Comparison of ENCODE assay signal across 18 mouse cellular contexts in the genomic region with DNA sequence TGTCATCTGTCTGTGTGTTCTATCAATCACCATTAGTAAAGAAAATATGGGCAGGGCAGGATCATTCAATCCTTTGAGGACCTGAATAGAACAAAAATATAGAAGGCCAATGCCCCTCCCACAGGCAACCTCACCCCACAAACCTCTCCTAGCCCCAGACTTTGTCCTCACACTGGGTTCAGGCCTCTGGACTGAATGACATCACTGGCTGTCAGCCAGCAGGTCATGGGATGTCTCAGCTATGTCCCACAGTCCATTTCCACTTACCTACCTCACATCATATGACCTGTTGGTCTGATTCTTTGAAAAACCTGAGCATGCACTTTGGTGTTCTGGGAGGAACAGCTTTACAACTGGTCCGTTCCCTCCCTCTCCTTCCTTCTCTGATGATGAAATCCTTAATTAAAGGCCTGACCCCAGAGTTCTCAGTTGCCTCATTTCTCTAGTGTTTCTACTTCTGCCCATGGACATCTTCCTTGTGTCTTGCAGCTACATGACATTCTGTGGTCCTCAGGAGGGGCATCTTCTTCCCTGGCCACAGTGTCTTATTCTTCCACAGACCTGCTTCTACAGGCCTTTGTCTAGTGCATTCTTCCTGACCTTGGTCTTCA. TPM values are rescaled to one million over a fixed set of nuclear protein-coding genes. Genes with fewer than 3 reads are reported as not detected.
DNase-seq lines count a peak whose midpoint lies in the region; ATAC-seq and TF ChIP-seq lines count a peak whose summit lies in the region.
"Had no signal": no experiment of that assay in that cellular context is flagged by ENCODE, and none has a peak within 500 bp of the region (broad histone marks: within the 10 kb centered on the region; RNA-seq: fewer than 3 reads in every experiment).

No protein-coding gene starts in this region.

- peak; percentile 36 for DNase-seq in NIH3T3 (ENCODE audit: low read depth)
- peak; percentile 28 for DNase-seq in kidney, postnatal 0 days (ENCODE audit: low spot score)
- no peak for DNase-seq in Muller cell, postnatal 12 days (ENCODE audit: inconsistent ontology term)
- DNase-seq in urinary bladder, adult 2 months (ENCODE audit: low spot score), result no peak
- DNase-seq in adrenal gland, adult 8-10 months, result no peak
- DNase-seq: cerebellum, adult 2 months; embryo, embryonic 11 days; right cerebral cortex, postnatal 14 days; thymus, postnatal 25 days had no signal

- H3K36me3 ChIP-seq in kidney, postnatal 0 days (ENCODE audit: insufficient read depth, low read length), result no peaks in the 10 kb centered on the region
- no peaks in the 10 kb centered on the region for H3K36me3 ChIP-seq in liver, embryonic 15.5 days (replicated peaks)
- no peaks in the 10 kb centered on the region for H3K36me3 ChIP-seq in hindbrain, embryonic 12.5 days
- H3K36me3 ChIP-seq: heart, embryonic 15.5 days; hindbrain, embryonic 15.5 days; limb, embryonic 15.5 days; midbrain, embryonic 10.5 days had no signal

- H3K4me1 ChIP-seq in kidney, postnatal 0 days (replicated peaks; ENCODE audit: insufficient read depth, low read length), result no peaks in the 10 kb centered on the region
- peaks cover 3% of the 10 kb centered on the region; the same call in 1 of the 2 replicates for H3K4me1 ChIP-seq in liver, embryonic 15.5 days (replicated peaks)
- no peaks in the 10 kb centered on the region for H3K4me1 ChIP-seq in hindbrain, embryonic 12.5 days
- H3K4me1 ChIP-seq: heart, embryonic 15.5 days; limb, embryonic 15.5 days; midbrain, embryonic 10.5 days had no signal

- H3K4me3 ChIP-seq in kidney, postnatal 0 days (replicated peaks; ENCODE audit: low read depth, low read length), result no peak overlapping the region
- no peak overlapping the region for H3K4me3 ChIP-seq in liver, embryonic 15.5 days (replicated peaks)
- H3K4me3 ChIP-seq in hindbrain, embryonic 12.5 days, result no peak overlapping the region
- H3K4me3 ChIP-seq: heart, embryonic 15.5 days; hindbrain, embryonic 15.5 days; layer of hippocampus, adult 2 months; limb, embryonic 15.5 days; midbrain, embryonic 10.5 days had no signal

- no peak overlapping the region for H3K9ac ChIP-seq in kidney, postnatal 0 days (ENCODE audit: low read depth, low read length)
- no peak overlapping the region for H3K9ac ChIP-seq in liver, embryonic 15.5 days
- H3K9ac ChIP-seq in hindbrain, embryonic 12.5 days, result no peak overlapping the region
- H3K9ac ChIP-seq: heart, embryonic 15.5 days; hindbrain, embryonic 15.5 days; limb, embryonic 15.5 days had no signal

- H3K9me3 ChIP-seq in kidney, postnatal 0 days (replicated peaks; ENCODE audit: low read length), result no peaks in the 10 kb centered on the region
- no peaks in the 10 kb centered on the region for H3K9me3 ChIP-seq in liver, embryonic 15.5 days (replicated peaks)
- H3K9me3 ChIP-seq in hindbrain, embryonic 12.5 days (replicated peaks), result no peaks in the 10 kb centered on the region
- H3K9me3 ChIP-seq: heart, embryonic 15.5 days; hindbrain, embryonic 15.5 days; limb, embryonic 15.5 days; midbrain, embryonic 10.5 days had no signal

- no peak overlapping the region for H3K27ac ChIP-seq in kidney, postnatal 0 days
- no peak overlapping the region for H3K27ac ChIP-seq in liver, embryonic 15.5 days (replicated peaks)
- no peak overlapping the region for H3K27ac ChIP-seq in hindbrain, embryonic 12.5 days
- H3K27ac ChIP-seq: heart, embryonic 15.5 days; hindbrain, embryonic 15.5 days; layer of hippocampus, adult 2 months; limb, embryonic 15.5 days; midbrain, embryonic 10.5 days had no signal

- no peak for TF ChIP-seq CTCF in kidney, postnatal 0 days (IDR thresholded peaks at IDR 0.05; ENCODE audit: low read depth)

- no peaks in the 10 kb centered on the region for H3K27me3 ChIP-seq in kidney, postnatal 0 days (ENCODE audit: insufficient read depth, low read length)
- H3K27me3 ChIP-seq in liver, embryonic 15.5 days, result no peaks in the 10 kb centered on the region
- H3K27me3 ChIP-seq in hindbrain, embryonic 12.5 days, result no peaks in the 10 kb centered on the region
- H3K27me3 ChIP-seq: heart, embryonic 15.5 days; hindbrain, embryonic 15.5 days; limb, embryonic 15.5 days had no signal

- ATAC-seq in granulocyte monocyte progenitor cell, adult 5-6 weeks (replicated peaks; ENCODE audit: poor library complexity, severe bottlenecking), result peak; percentile 61
- ATAC-seq in kidney, postnatal 0 days (replicated peaks; ENCODE audit: low FRiP score, low read depth), result peak; percentile 93
- peak; percentile 84 for ATAC-seq in liver, embryonic 15.5 days (ENCODE audit: insufficient read depth)
- ATAC-seq in hindbrain, embryonic 12.5 days (ENCODE audit: low FRiP score), result no peak
- ATAC-seq: CD4-positive, CD25-positive, alpha-beta regulatory T cell, adult 4 months had no signal

- no peak overlapping the region for H3K4me2 ChIP-seq in kidney, postnatal 0 days (ENCODE audit: low read length)
- no peak overlapping the region for H3K4me2 ChIP-seq in liver, embryonic 15.5 days
- H3K4me2 ChIP-seq in hindbrain, embryonic 12.5 days (replicated peaks), result no peak overlapping the region
- H3K4me2 ChIP-seq: heart, embryonic 15.5 days; hindbrain, embryonic 15.5 days; limb, embryonic 15.5 days had no signal

- WGBS in kidney, postnatal 0 days, result 63% methylated on average over 1 of the region's 1 CpGs
- WGBS in liver, embryonic 15.5 days (ENCODE audit: insufficient replicate concordance), result 32% methylated on average over 1 of the region's 1 CpGs
- WGBS in hindbrain, embryonic 12.5 days, result 82% methylated on average over 1 of the region's 1 CpGs

RNA-seq across cellular contexts. Expression of gene Abhd17c, which starts 19.6 kb away (rescaled TPM):
- total RNA-seq in granulocyte monocyte progenitor cell, adult 5-6 weeks (2014; fragmentation: Nextera tagmentation), result 42.3 and 51.2 TPM in 2 replicates
- 14.9 and 18.6 TPM in 2 replicates for total RNA-seq in granulocyte monocyte progenitor cell, adult 5-6 weeks (2017)
- 124 and 135 TPM in 2 replicates for polyA plus RNA-seq in kidney, postnatal 0 days (2015; fragmentation: Nextera tagmentation; extraction: Ambion mirVana)
- polyA plus RNA-seq in liver, embryonic 15.5 days (2015; fragmentation: Nextera tagmentation; extraction: Ambion mirVana), result 22.3 and 22.9 TPM in 2 replicates
- polyA plus RNA-seq in hindbrain, embryonic 12.5 days (2016; fragmentation: Nextera tagmentation; extraction: Ambion mirVana), result 78.8 and 86.2 TPM in 2 replicates
- polyA plus RNA-seq in urinary bladder, adult 2 months (2012; rRNA removed), result 28.6 and 32.6 TPM in 2 replicates
- 10 to 100 TPM; 26.2 to 32.3 (median 29.8) TPM for total RNA-seq in adrenal gland, adult 8-10 months (2022)

Comparison
In these comparisons a context has a peak if more than half of its experiments do, and no peak if none do; other contexts are left out.
1. DNase-seq: peak in NIH3T3 (single experiment) and kidney, postnatal 0 days (single experiment); none in Muller cell, postnatal 12 days (single experiment), urinary bladder, adult 2 months (single experiment) and adrenal gland, adult 8-10 months (single experiment).